Mouse (Mus musculus) kidney, adult 2 months (tissue): Measurements from ENCODE around the gene Omp. TPM values are rescaled to one million over a fixed set of nuclear protein-coding genes. Genes with fewer than 3 reads are reported as not detected.

ENCODE experiments used
- DNase-seq: peaks from one replicate; pipeline ENCODE4 v3.0.0; 2021
- H3K27ac ChIP-seq: fragments of 200-500 bp; 2 replicates; pipeline ENCODE4 v1.5.1; 2012; ENCODE audit warnings: low read depth, low read length, control low read depth, inconsistent platforms; ENCODE audit not compliant: insufficient read depth
- H3K27me3 ChIP-seq: fragments of 200-500 bp; replicated peaks from 2 replicates; pipeline ENCODE4 v1.6.1; 2012; ENCODE audit warnings: mild to moderate bottlenecking, moderate library complexity, low read length, inconsistent platforms; ENCODE audit not compliant: control insufficient read depth, insufficient read depth
- H3K36me3 ChIP-seq: fragments of 200-500 bp; 2 replicates; pipeline ENCODE4 v1.6.1; 2012; ENCODE audit warnings: mild to moderate bottlenecking, moderate library complexity, low read length, inconsistent platforms; ENCODE audit not compliant: control insufficient read depth, insufficient read depth
- H3K4me1 ChIP-seq: fragments of 200-500 bp; 2 replicates; pipeline ENCODE4 v1.6.1; 2011; ENCODE audit warnings: low read length; ENCODE audit not compliant: control insufficient read depth, insufficient read depth
- H3K4me3 ChIP-seq: fragments of 200-500 bp; 2 replicates; pipeline ENCODE4 v1.5.1; 2011; ENCODE audit warnings: mild to moderate bottlenecking, low read depth, low read length, control low read depth; ENCODE audit not compliant: insufficient read depth
- CTCF ChIP-seq: fragments of 200-500 bp; conservative IDR thresholded peaks from 2 replicates; pipeline ENCODE4 v1.5.1; 2011; ENCODE audit warnings: low read depth, mild to moderate bottlenecking, control low read depth, low read length, moderate library complexity, mixed read lengths; ENCODE audit not compliant: insufficient read depth, insufficient read length
- POLR2A ChIP-seq: fragments of 200-500 bp; IDR thresholded peaks from one replicate; pipeline ENCODE4 v1.6.1; 2011; ENCODE audit warnings: low read depth, low read length, control low read depth
- WGBS: fragments of 180-500 bp; shearing (Covaris S2); methylation state at CpG from one replicate; pipeline ENCODE4 v1.1.7; 2018; 5-methylcytosine and 5-hydroxymethylcytosine counted together
- polyA plus RNA-seq: library from polyadenylated mRNA; depleted of rRNA; stranded (reverse); fragments of >200 nt; gene quantifications from 2 replicates; pipeline ENCODE4 v1.2.3, GENCODE M21; 2012; rRNA removed

Gene Omp
- polyA plus RNA-seq, 1 experiment: 1.3 TPM

- no peak for TF ChIP-seq POLR2A
- TF ChIP-seq CTCF: no peak
- no peaks in the 10 kb centered on the region for H3K27me3 ChIP-seq
- H3K27ac ChIP-seq: no peak overlapping the region; the same call in 1 of the 2 replicates
Observed at GRCm38 (mm10) chr7:98102488-98102887, 42.8 kb downstream of the Omp start.

GRCm38 (mm10) chr7:98097557-98097956 lies 47.7 kb downstream of the Omp start:
- 96% methylated on average over 8 of the region's 8 CpGs for WGBS
- no peaks in the 10 kb centered on the region for H3K4me1 ChIP-seq
- TF ChIP-seq POLR2A (no peak), CTCF (no peak)
- H3K4me3 ChIP-seq: no peak overlapping the region
- no peaks in the 10 kb centered on the region for H3K36me3 ChIP-seq
- DNase-seq: no peak
- H3K27ac ChIP-seq: no peak overlapping the region
- H3K27me3 ChIP-seq: no peaks in the 10 kb centered on the region

More at GRCm38 (mm10) chr7:98102488-98102887, 42.8 kb downstream of the Omp start:
- peaks cover 25% of the 10 kb centered on the region for H3K4me1 ChIP-seq
- H3K4me3 ChIP-seq: no peak overlapping the region
- DNase-seq: no peak
- no peaks in the 10 kb centered on the region for H3K36me3 ChIP-seq
- WGBS: 96% methylated on average over 11 of the region's 11 CpGs

GRCm38 (mm10) chr7:98095852-98096251 lies 49.5 kb downstream of the Omp start:
- TF ChIP-seq POLR2A: no peak
- TF ChIP-seq CTCF: no peak

More at GRCm38 (mm10) chr7:98095852-98096251, 49.5 kb downstream of the Omp start:
- WGBS: 99% methylated on average over 4 of the region's 4 CpGs
- no peak overlapping the region for H3K27ac ChIP-seq
- no peak overlapping the region for H3K4me3 ChIP-seq
- no peaks in the 10 kb centered on the region for H3K36me3 ChIP-seq
- H3K4me1 ChIP-seq: no peaks in the 10 kb centered on the region
- no peak for DNase-seq
- H3K27me3 ChIP-seq: no peaks in the 10 kb centered on the region

Other genes with a start within 250 kb of the Omp start
- gene Gdpd4, start 225.5 kb downstream of the Omp start, polyA plus RNA-seq: not detected in 2 replicates
- gene Myo7a, start 26.0 kb downstream of the Omp start, polyA plus RNA-seq: 24.6 and 29.8 TPM in 2 replicates
- gene Capn5, start 32.8 kb upstream of the Omp start, polyA plus RNA-seq: 13.8 and 14.6 TPM in 2 replicates
- gene B3gnt6, start 54.0 kb upstream of the Omp start, polyA plus RNA-seq: 0.07 TPM in 1 of 2 replicates, not detected in the other
- 8.1 and 11.9 TPM in 2 replicates for gene Acer3, start 175.7 kb upstream of the Omp start, polyA plus RNA-seq
- 9.5 and 13.1 TPM in 2 replicates for gene Tsku, start 215.8 kb upstream of the Omp start, polyA plus RNA-seq